In genomic region chr9:69290881-69291450, GRCm38 (mm10) we compare ENCODE assay signal across 8 mouse cellular contexts.
DNase-seq lines count a peak whose midpoint lies in the region; ATAC-seq lines count a peak whose summit lies in the region.

No protein-coding gene starts in this region.

- H3K9me3 ChIP-seq in heart, embryonic 14.5 days (ENCODE audit: control insufficient read depth, low read length), result no peaks in the 10 kb centered on the region
- H3K9me3 ChIP-seq in stomach, embryonic 15.5 days, result no peaks in the 10 kb centered on the region

- H3K9ac ChIP-seq in heart, embryonic 14.5 days (ENCODE audit: low read length), result peak overlapping the region; percentile 81
- H3K9ac ChIP-seq in stomach, embryonic 15.5 days, result peak overlapping the region; percentile 10; the same call in 1 of the 2 replicates

- H3K4me2 ChIP-seq in heart, embryonic 14.5 days (ENCODE audit: low read length), result peak overlapping the region; percentile 91
- H3K4me2 ChIP-seq in stomach, embryonic 15.5 days, result peak overlapping the region; percentile 99

- H3K4me1 ChIP-seq in heart, embryonic 14.5 days (ENCODE audit: control insufficient read depth in 2 of 2, insufficient read depth in 2 of 2, low read length in 2 of 2), result peaks cover 3 to 12% of the 10 kb centered on the region in 2 experiments
- H3K4me1 ChIP-seq in stomach, embryonic 15.5 days, result peaks cover 10% of the 10 kb centered on the region

- H3K4me3 ChIP-seq in heart, embryonic 14.5 days (ENCODE audit: control insufficient read depth in 1 of 2, insufficient read depth in 1 of 2, low read depth in 1 of 2, low read length in 2 of 2), result peak overlapping the region; percentile 80 to 84
- H3K4me3 ChIP-seq in stomach, embryonic 15.5 days (replicated peaks), result peak overlapping the region; percentile 67

- ATAC-seq in common myeloid progenitor, adult 5-6 weeks (replicated peaks; ENCODE audit: low read depth, poor library complexity, severe bottlenecking), result 0 out of 2 replicates have a peak, but pooled peaks have one; percentile 15
- no peak for ATAC-seq in heart, embryonic 14.5 days (ENCODE audit: insufficient number of reproducible peaks, insufficient read depth, low FRiP score, low read depth)
- peak; percentile 20; the same call in 1 of the 2 replicates for ATAC-seq in megakaryocyte, adult 5-6 weeks (ENCODE audit: poor library complexity, severe bottlenecking)
- no peak for ATAC-seq in stomach, embryonic 15.5 days (ENCODE audit: insufficient read depth, low FRiP score, low read depth)
- ATAC-seq in activated CD4-positive, CD25-positive, alpha-beta regulatory T cell, adult 4 months, result no peak

- H3K36me3 ChIP-seq in heart, embryonic 14.5 days (ENCODE audit: control insufficient read depth, insufficient read depth, low read length), result no peaks in the 10 kb centered on the region
- H3K36me3 ChIP-seq in stomach, embryonic 15.5 days, result no peaks in the 10 kb centered on the region

- peaks cover 18% of the 10 kb centered on the region for H3K27me3 ChIP-seq in heart, embryonic 14.5 days (ENCODE audit: control insufficient read depth, insufficient read depth, low read length)
- H3K27me3 ChIP-seq in stomach, embryonic 15.5 days (replicated peaks), result peaks cover 7% of the 10 kb centered on the region; the same call in 1 of the 2 replicates

- WGBS in heart, embryonic 14.5 days, result 2% methylated on average over 29 of the region's 29 CpGs
- WGBS in stomach, embryonic 15.5 days, result 3% methylated on average over 29 of the region's 29 CpGs

- DNase-seq in right cerebral cortex, postnatal 10 days (ENCODE audit: low spot score in 2 of 2), result peak; percentile 38 to 41
- no peak for DNase-seq in right cerebral cortex, adult 18-20 months
- DNase-seq in kidney, postnatal 10 days, result peak; percentile 63

- H3K27ac ChIP-seq in heart, embryonic 14.5 days (replicated peaks in 1 of 2; ENCODE audit: control insufficient read depth in 1 of 2, insufficient read depth in 1 of 2, low read depth in 2 of 2, low read length in 2 of 2), result no peak overlapping the region
- no peak overlapping the region for H3K27ac ChIP-seq in stomach, embryonic 15.5 days

Comparison
In these comparisons a context has a peak if more than half of its experiments do, and no peak if none do; other contexts are left out.
1. ATAC-seq: peak in common myeloid progenitor, adult 5-6 weeks (single experiment) and megakaryocyte, adult 5-6 weeks (single experiment); none in heart, embryonic 14.5 days (single experiment), stomach, embryonic 15.5 days (single experiment) and activated CD4-positive, CD25-positive, alpha-beta regulatory T cell, adult 4 months (single experiment).